Mouse (Mus musculus) heart, embryonic 11.5 days (tissue): ENCODE measurements at regions not wholly inside any gene's neighbourhood (a gene's known extent, or its start where the extent isn't known, plus 50 kb on each side); places are given as distances from the start of the nearest gene placed in this dataset.

Experiments
- ATAC-seq: fragments of 200-750 bp; cut with Nextera tagmentation; replicated peaks from 2 replicates; pipeline ENCODE4 v1.8.0; 2017; ENCODE audit warnings: moderate library complexity; ENCODE audit not compliant: insufficient number of reproducible peaks, low FRiP score, low TSS enrichment
- H3K27ac ChIP-seq: fragments of 300-500 bp; sonication (generic); 2 replicates; pipeline ENCODE4 v1.5.1; 2014; ENCODE audit warnings: mild to moderate bottlenecking, low read depth, low read length
- H3K27me3 ChIP-seq: fragments of 300-500 bp; sonication (generic); 2 replicates; pipeline ENCODE4 v1.6.1; 2014; ENCODE audit warnings: mild to moderate bottlenecking, low read length, mixed read lengths; ENCODE audit not compliant: control insufficient read depth, insufficient read depth
- H3K36me3 ChIP-seq: fragments of 300-500 bp; sonication (generic); 2 replicates; pipeline ENCODE4 v1.6.1; 2014; ENCODE audit warnings: mild to moderate bottlenecking, low read length, moderate library complexity, mixed read lengths; ENCODE audit not compliant: control insufficient read depth, insufficient read depth
- H3K4me1 ChIP-seq: fragments of 300-500 bp; sonication (generic); 2 replicates; pipeline ENCODE4 v1.6.1; 2014; ENCODE audit warnings: low read length; ENCODE audit not compliant: control insufficient read depth, insufficient read depth
- H3K4me2 ChIP-seq: fragments of 300-500 bp; sonication (generic); 2 replicates; pipeline ENCODE4 v1.6.1; 2014; ENCODE audit warnings: mild to moderate bottlenecking, moderate library complexity
- H3K4me3 ChIP-seq: fragments of 300-500 bp; sonication (generic); 2 replicates; pipeline ENCODE4 v1.5.1; 2014; ENCODE audit warnings: low read depth, low read length
- H3K9ac ChIP-seq: fragments of 300-500 bp; sonication (generic); 2 replicates; pipeline ENCODE4 v1.6.1; 2014; ENCODE audit warnings: mild to moderate bottlenecking, low read depth, low read length, moderate library complexity
- H3K9me3 ChIP-seq: fragments of 300-500 bp; sonication (generic); replicated peaks from 2 replicates; pipeline ENCODE4 v1.6.1; 2016; ENCODE audit warnings: low read length; ENCODE audit not compliant: control insufficient read depth
- WGBS: fragments of 180-500 bp; shearing (Covaris S2); extraction: QIAGEN DNeasy Blood & Tissue Kit; methylation state at CpG from one replicate; pipeline ENCODE4 v1.1.7; 2014; ENCODE audit not compliant: insufficient replicate concordance; 5-methylcytosine and 5-hydroxymethylcytosine counted together

DNA sequence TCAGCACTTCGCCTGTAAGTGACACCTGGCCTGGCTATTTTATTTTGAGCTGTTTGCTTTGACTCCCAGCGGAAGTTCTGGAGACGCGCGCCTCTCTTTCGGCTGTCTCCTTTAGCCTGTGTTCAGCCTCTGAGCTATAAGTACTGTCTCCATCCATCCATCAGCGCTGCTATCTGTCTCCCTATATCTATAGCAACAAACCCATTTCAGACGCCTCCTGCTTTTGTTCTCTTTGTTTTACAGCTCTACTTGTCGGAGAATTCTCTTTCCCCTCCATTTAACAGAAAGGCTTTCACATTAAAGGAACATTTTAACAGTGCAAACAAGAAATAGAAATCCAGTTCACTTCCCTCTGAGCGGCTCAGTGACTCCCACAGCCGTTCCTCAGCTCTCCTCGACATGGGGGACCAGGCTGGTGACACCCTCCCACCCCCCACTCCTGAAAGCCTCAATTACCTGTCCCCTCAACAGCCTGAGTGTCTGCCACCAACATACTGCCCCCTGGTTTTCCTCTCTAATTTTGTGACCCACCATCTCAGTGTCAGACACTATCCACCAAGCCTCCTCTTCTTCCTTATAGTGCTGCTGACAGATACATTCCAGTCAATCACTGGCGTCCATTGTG lies 682.7 kb downstream of the Gm9195 start:
- H3K4me1 ChIP-seq, result no peaks in the 10 kb centered on the region
- no peak overlapping the region for H3K4me2 ChIP-seq
- no peak overlapping the region for H3K27ac ChIP-seq
- no peak for ATAC-seq
- no peaks in the 10 kb centered on the region for H3K36me3 ChIP-seq
- no peak overlapping the region for H3K9ac ChIP-seq
- WGBS, result 60% methylated on average over 13 of the region's 13 CpGs
- no peaks in the 10 kb centered on the region for H3K27me3 ChIP-seq
- H3K4me3 ChIP-seq, result no peak overlapping the region
- H3K9me3 ChIP-seq, result no peaks in the 10 kb centered on the region

DNA sequence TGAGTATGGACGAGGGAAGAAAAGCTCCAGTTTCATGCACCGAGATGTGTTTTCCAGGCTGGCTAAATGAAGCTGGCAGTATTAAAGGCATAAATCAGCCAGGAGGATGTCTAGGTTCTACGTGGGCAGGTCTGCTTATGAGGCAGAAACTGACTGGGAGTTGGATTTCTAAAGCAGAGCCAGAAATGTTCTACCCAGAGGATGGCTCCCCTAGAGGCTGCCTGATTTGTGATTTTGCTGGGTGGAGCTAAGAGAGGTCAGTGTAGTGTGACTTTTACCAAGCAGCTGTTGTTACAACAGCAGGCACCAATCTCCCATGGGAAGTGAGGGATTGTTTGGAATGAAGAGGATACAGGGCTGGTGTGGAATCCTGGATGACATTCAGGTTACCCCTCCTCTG lies 686.0 kb downstream of the Gm9195 start:
- Histone ChIP-seq H3K9me3 (0 out of 2 replicates have a peak, but pooled peaks cover 2% of the 10 kb centered on the region), H3K36me3 (no peaks in the 10 kb centered on the region), H3K4me3 (no peak overlapping the region), H3K4me1 (no peaks in the 10 kb centered on the region), H3K9ac (no peak overlapping the region), H3K27me3 (no peaks in the 10 kb centered on the region), H3K4me2 (no peak overlapping the region), H3K27ac (no peak overlapping the region)
- WGBS, result 67% methylated on average over 3 of the region's 3 CpGs
- ATAC-seq, result no peak

DNA sequence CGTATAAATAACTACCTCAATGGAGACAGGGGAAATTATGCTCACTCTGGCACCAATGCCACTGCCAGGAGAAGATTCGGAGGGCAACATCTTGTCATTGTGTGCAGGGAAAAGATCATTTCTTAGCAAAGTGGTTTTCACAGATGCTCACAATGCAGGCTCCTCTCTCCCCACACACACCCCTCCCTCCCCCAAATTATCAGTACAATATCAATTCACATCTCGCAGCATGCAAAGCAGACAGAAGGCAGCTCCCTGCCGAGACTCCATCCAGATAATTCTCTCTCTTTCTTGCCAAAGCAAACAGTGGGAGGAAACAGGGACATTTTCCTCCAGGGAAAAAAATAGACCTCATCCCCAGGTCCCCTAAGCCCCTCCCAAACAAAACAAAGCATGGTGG lies 691.8 kb downstream of the Gm9195 start:
- no peak for ATAC-seq
- H3K4me1 ChIP-seq, result no peaks in the 10 kb centered on the region
- H3K27ac ChIP-seq, result no peak overlapping the region
- 52% methylated on average over 4 of the region's 4 CpGs for WGBS
- no peaks in the 10 kb centered on the region for H3K27me3 ChIP-seq
- no peaks in the 10 kb centered on the region for H3K36me3 ChIP-seq
- no peak overlapping the region for H3K4me3 ChIP-seq
- 0 out of 2 replicates have a peak, but pooled peaks cover 3% of the 10 kb centered on the region for H3K9me3 ChIP-seq
- H3K9ac ChIP-seq, result no peak overlapping the region
- no peak overlapping the region for H3K4me2 ChIP-seq

DNA sequence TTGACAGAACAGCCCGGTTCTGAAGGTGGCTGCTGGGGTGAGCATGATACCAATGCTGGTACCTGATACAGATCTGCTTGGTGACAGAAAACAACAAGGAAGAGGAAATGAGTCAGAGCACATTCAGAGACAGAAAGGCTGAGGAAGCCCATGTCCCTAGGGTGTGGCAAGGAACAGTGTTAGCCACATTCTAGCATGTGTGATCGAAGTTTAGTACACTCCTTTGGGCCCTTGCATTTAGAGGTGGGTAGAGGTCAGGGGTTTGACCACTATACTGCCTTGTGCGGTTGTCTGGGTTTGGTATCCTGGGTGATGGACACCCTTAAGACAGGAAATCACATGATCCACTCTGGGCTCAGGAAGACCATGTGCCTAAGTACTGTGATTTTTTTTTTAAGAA lies 695.9 kb downstream of the Gm9195 start:
- 59% methylated on average over 3 of the region's 3 CpGs for WGBS
- Histone ChIP-seq H3K36me3 (no peaks in the 10 kb centered on the region), H3K4me3 (no peak overlapping the region), H3K9ac (no peak overlapping the region), H3K4me1 (no peaks in the 10 kb centered on the region), H3K9me3 (0 out of 2 replicates have a peak, but pooled peaks cover 1% of the 10 kb centered on the region), H3K4me2 (no peak overlapping the region), H3K27ac (no peak overlapping the region), H3K27me3 (no peaks in the 10 kb centered on the region)
- no peak for ATAC-seq

DNA sequence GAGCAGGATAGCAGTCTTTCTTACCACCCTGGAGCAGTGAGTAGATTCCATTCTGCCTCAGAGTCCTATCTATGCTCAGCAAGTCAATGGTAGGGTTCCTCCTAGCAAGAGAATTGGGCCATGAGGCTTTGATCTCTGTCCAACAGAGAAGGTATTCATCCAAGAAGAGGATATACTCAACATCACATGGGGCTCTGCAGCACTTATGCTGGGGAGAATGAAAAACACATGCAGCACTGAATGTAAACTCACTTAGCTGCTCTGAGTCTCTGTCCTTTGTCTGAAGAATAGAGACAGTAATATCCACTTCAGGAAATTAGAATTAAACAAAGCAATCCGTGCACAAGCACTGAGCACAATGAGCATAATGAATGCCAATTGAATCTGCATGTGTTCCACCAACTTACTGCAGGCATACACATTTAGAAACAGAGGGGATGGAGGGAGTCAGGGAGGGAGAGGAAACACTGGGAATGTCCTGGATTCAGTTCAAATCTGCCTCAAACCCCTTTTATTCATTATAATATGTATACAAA lies 714.6 kb downstream of the Gm9195 start:
- Histone ChIP-seq H3K4me1 (no peaks in the 10 kb centered on the region), H3K9me3 (no peaks in the 10 kb centered on the region), H3K27ac (no peak overlapping the region), H3K27me3 (no peaks in the 10 kb centered on the region), H3K4me3 (no peak overlapping the region), H3K9ac (no peak overlapping the region), H3K36me3 (no peaks in the 10 kb centered on the region), H3K4me2 (no peak overlapping the region)
- 54% methylated on average over 1 of the region's 1 CpGs for WGBS
- ATAC-seq, result no peak

DNA sequence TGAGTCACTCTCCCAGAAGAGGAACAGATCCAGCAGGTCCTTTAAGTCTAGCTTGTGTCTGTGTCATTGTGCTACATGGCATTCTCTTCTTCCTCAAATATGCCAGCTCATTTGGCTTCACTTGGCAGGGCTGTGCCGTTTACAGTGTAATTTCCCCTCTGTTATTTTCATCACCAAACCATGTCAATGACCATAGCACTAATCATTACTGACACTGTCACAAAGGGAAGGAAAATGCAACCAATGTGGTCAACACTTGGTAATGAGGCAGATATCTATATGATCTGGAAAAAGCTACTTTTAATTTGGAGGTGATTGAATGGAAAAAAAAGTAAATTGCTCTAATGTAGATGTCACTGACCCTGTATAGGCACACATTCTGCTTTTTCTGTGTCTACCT lies 724.8 kb downstream of the Gm9195 start:
- no peak for ATAC-seq
- Histone ChIP-seq H3K4me2 (no peak overlapping the region), H3K4me1 (no peaks in the 10 kb centered on the region), H3K27me3 (no peaks in the 10 kb centered on the region), H3K9me3 (no peaks in the 10 kb centered on the region), H3K36me3 (no peaks in the 10 kb centered on the region), H3K9ac (no peak overlapping the region), H3K4me3 (no peak overlapping the region), H3K27ac (no peak overlapping the region)
- 82% methylated on average over 1 of the region's 1 CpGs for WGBS

DNA sequence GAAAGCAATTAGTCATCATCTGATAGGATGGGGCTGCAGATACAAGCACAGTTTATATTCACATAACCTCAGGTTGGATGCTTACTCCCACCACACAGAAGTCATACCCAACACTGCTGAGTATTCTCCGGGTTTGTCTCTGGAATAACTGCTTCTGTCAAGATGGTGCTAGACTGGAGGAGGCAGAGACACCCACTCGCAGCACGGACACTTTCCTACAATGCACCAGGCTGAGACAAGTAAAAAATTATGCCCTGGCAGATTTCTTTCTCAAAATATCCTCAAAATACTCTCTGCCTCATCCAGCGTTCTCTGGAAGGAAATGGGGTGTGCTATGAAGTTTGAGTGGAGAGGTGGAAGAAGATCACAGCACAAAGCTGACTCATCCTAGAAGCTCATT lies 763.1 kb downstream of the Gm9195 start:
- 84% methylated on average over 4 of the region's 4 CpGs for WGBS
- ATAC-seq, result no peak

DNA sequence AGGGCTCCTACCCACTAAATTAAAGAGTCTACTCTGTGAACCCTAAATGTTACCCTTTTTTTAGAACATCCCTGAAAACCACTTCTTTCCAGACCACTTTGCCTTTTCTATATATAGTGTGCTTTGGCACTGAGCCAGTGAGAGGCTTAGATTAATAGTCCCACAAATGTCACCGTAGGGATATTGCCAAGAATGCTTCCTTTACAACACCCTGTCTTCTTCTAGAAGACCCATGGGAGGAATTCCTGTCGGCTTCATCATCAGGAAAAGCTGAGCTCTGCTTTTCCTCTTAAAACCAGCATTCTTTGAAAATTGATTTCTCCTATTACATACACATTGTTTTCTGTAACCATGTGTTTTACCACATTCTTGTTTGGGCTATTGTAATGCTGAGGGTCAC lies 768.1 kb downstream of the Gm9195 start:
- 41% methylated on average over 2 of the region's 2 CpGs for WGBS
- Histone ChIP-seq H3K27me3 (no peaks in the 10 kb centered on the region), H3K4me3 (no peak overlapping the region), H3K36me3 (no peaks in the 10 kb centered on the region), H3K9ac (no peak overlapping the region), H3K27ac (no peak overlapping the region), H3K9me3 (no peaks in the 10 kb centered on the region), H3K4me2 (no peak overlapping the region), H3K4me1 (peaks cover 5% of the 10 kb centered on the region; the same call in 1 of the 2 replicates)
- ATAC-seq, result no peak

More for the DNA sequence above, 763.1 kb downstream of the Gm9195 start:
- Histone ChIP-seq H3K27me3 (no peaks in the 10 kb centered on the region), H3K4me3 (no peak overlapping the region), H3K27ac (no peak overlapping the region), H3K9ac (no peak overlapping the region), H3K4me2 (no peak overlapping the region), H3K9me3 (no peaks in the 10 kb centered on the region), H3K36me3 (no peaks in the 10 kb centered on the region), H3K4me1 (peaks cover 1% of the 10 kb centered on the region; the same call in 1 of the 2 replicates)
